Mouse (Mus musculus) limb, embryonic 14.5 days (tissue): ENCODE results near the gene Kctd6. TPM values are rescaled to one million over a fixed set of nuclear protein-coding genes. Genes with fewer than 3 reads are reported as not detected.

ENCODE experiments used
- ATAC-seq: fragments of 200-750 bp; cut with Nextera tagmentation; 2 replicates; pipeline ENCODE4 v1.8.0; 2017; ENCODE audit warnings: low read depth, moderate number of reproducible peaks, moderate TSS enrichment; ENCODE audit not compliant: low FRiP score
- DNase-seq: peaks from one replicate; pipeline ENCODE4 v3.0.0-alpha.2; 2015; ENCODE audit warnings: low spot score
- H3K27ac ChIP-seq: fragments of 300-500 bp; sonication (generic); replicated peaks from 2 replicates; pipeline ENCODE4 v1.5.1; 2014; ENCODE audit warnings: low read depth, mild to moderate bottlenecking, low read length, moderate library complexity, mixed read lengths
- H3K27me3 ChIP-seq: fragments of 300-500 bp; sonication (generic); 2 replicates; pipeline ENCODE4 v1.6.1; 2014; ENCODE audit warnings: low read length, mixed read lengths; ENCODE audit not compliant: control insufficient read depth, insufficient read depth
- H3K36me3 ChIP-seq: fragments of 300-500 bp; sonication (generic); 2 replicates; pipeline ENCODE4 v1.6.1; 2014; ENCODE audit warnings: mild to moderate bottlenecking, low read length, moderate library complexity, mixed read lengths; ENCODE audit not compliant: control insufficient read depth, insufficient read depth
- H3K4me1 ChIP-seq: fragments of 300-500 bp; sonication (generic); 2 replicates; pipeline ENCODE4 v1.6.1; 2014; ENCODE audit warnings: antibody characterized with exemption, low read length, mixed read lengths; ENCODE audit not compliant: control insufficient read depth, insufficient read depth
- H3K4me2 ChIP-seq: fragments of 300-500 bp; sonication (generic); replicated peaks from 2 replicates; pipeline ENCODE4 v1.6.1; 2014; ENCODE audit warnings: low read depth, mild to moderate bottlenecking, low read length, moderate library complexity; ENCODE audit not compliant: severe bottlenecking
- H3K4me3 ChIP-seq: fragments of 300-500 bp; sonication (generic); replicated peaks from 2 replicates; pipeline ENCODE4 v1.5.1; 2014; ENCODE audit warnings: low read length
- H3K9ac ChIP-seq: fragments of 300-500 bp; sonication (generic); 2 replicates; pipeline ENCODE4 v1.6.1; 2014; ENCODE audit warnings: mild to moderate bottlenecking, low read depth, low read length, moderate library complexity; ENCODE audit not compliant: severe bottlenecking
- H3K9me3 ChIP-seq: fragments of 300-500 bp; sonication (generic); 2 replicates; pipeline ENCODE4 v1.6.1; 2016; ENCODE audit warnings: low read length; ENCODE audit not compliant: control insufficient read depth
- POLR2A ChIP-seq: fragments of 200-500 bp; IDR thresholded peaks from 2 replicates; pipeline ENCODE4 v1.8.0; 2012; ENCODE audit warnings: inconsistent platforms, mild to moderate bottlenecking, moderate library complexity, borderline replicate concordance; ENCODE audit not compliant: insufficient read depth, insufficient read length; ENCODE audit errors: extremely low read depth
- WGBS: fragments of 180-500 bp; shearing (Covaris S2); extraction: QIAGEN DNeasy Blood & Tissue Kit; methylation state at CpG from one replicate; pipeline ENCODE4 v1.1.7; 2014; 5-methylcytosine and 5-hydroxymethylcytosine counted together
- polyA plus RNA-seq, 2 experiments: library from polyadenylated mRNA; depleted of rRNA in 1 of 2; stranded (reverse) in 1 of 2; unstranded in 1 of 2; fragments of >200 nt; fragmentation: Nextera tagmentation in 1 of 2; extraction: Ambion mirVana in 1 of 2; gene quantifications; 2 replicates each; pipeline versions ENCODE4 v1.2.1 to v1.2.3; 2012 to 2014

Kctd6 gene
- polyA plus RNA-seq, 2 experiments = 11.2 to 15.8 TPM

DNA sequence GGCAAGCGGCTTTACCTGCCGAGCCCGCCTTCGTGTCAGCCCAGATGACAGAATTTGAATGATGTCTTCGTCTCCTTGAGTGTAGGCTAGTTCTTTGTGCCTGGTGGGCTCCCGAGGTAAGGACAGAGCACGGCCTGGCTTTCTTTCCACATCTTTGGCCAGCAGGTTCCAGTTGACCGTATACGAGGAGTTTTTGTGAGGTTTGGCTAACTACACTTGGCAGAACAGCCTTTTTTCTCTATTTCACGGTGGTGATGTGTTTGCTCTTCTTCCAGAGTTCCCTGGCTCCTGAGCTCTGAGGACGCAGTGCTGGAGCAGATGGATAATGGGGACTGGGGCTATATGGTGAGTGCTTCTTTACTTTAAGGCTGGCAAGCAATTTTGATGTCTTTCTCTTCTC is 5.9 kb downstream of the Kctd6 start:
- no peak overlapping the region for H3K27ac ChIP-seq
- H3K36me3 ChIP-seq = peaks cover 8% of the 10 kb centered on the region; the same call in 1 of the 2 replicates
- no peaks in the 10 kb centered on the region for H3K27me3 ChIP-seq
- H3K4me1 ChIP-seq = peaks cover 13% of the 10 kb centered on the region
- DNase-seq (no peak), ATAC-seq (no peak)
- H3K4me3 ChIP-seq = no peak overlapping the region
- H3K9ac ChIP-seq = no peak overlapping the region
- H3K9me3 ChIP-seq = no peaks in the 10 kb centered on the region
- WGBS = 82% methylated on average over 11 of the region's 11 CpGs
- H3K4me2 ChIP-seq = no peak overlapping the region
- no peak for TF ChIP-seq POLR2A

- DNase-seq = no peak
- H3K9me3 ChIP-seq = no peaks in the 10 kb centered on the region
- peaks cover 10% of the 10 kb centered on the region; the same call in 1 of the 2 replicates for H3K4me1 ChIP-seq
- H3K27me3 ChIP-seq = no peaks in the 10 kb centered on the region
- no peak overlapping the region for H3K4me3 ChIP-seq
- no peak for ATAC-seq
- no peak overlapping the region for H3K9ac ChIP-seq
- 69% methylated on average over 7 of the region's 7 CpGs for WGBS
- TF ChIP-seq POLR2A = no peak
- H3K36me3 ChIP-seq = peaks cover 8% of the 10 kb centered on the region; the same call in 1 of the 2 replicates
- no peak overlapping the region for H3K4me2 ChIP-seq
- no peak overlapping the region for H3K27ac ChIP-seq
These were observed 6.4 kb downstream of the Kctd6 start for GRCm38 (mm10) chr14:8220306-8220705.

GRCm38 (mm10) chr14:8220912-8221311 is 7.0 kb downstream of the Kctd6 start:
- peaks cover 4% of the 10 kb centered on the region; the same call in 1 of the 2 replicates for H3K4me1 ChIP-seq
- no peak overlapping the region for H3K4me2 ChIP-seq
- no peak overlapping the region for H3K27ac ChIP-seq
- no peak overlapping the region for H3K4me3 ChIP-seq
- H3K9ac ChIP-seq = no peak overlapping the region
- TF ChIP-seq POLR2A = no peak
- no peaks in the 10 kb centered on the region for H3K9me3 ChIP-seq
- no peaks in the 10 kb centered on the region for H3K27me3 ChIP-seq
- H3K36me3 ChIP-seq = peaks cover 8% of the 10 kb centered on the region; the same call in 1 of the 2 replicates
- 94% methylated on average over 2 of the region's 2 CpGs for WGBS
- no peak for DNase-seq
- ATAC-seq = no peak

DNA sequence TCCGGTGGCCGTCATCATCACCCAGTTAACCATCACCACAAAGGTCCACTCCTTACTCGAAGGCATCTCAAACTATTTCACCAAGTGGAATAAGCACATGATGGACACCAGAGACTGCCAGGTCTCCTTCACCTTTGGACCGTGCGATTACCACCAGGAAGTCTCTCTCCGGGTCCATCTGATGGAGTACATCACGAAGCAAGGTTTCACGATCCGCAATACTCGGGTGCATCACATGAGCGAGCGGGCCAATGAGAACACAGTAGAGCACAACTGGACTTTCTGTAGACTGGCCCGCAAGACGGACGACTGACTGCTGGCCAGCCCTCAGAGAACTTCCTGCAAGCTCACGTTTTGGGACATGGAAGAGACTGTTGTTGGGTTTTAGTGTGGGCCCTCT is 8.6 kb downstream of the Kctd6 start:
- H3K4me2 ChIP-seq = no peak overlapping the region
- 89% methylated on average over 16 of the region's 16 CpGs for WGBS
- H3K36me3 ChIP-seq = peaks cover 8% of the 10 kb centered on the region; the same call in 1 of the 2 replicates
- H3K4me3 ChIP-seq = no peak overlapping the region
- no peak overlapping the region for H3K27ac ChIP-seq
- no peaks in the 10 kb centered on the region for H3K4me1 ChIP-seq
- no peaks in the 10 kb centered on the region for H3K27me3 ChIP-seq
- no peak overlapping the region for H3K9ac ChIP-seq
- DNase-seq = no peak
- no peak for ATAC-seq
- H3K9me3 ChIP-seq = no peaks in the 10 kb centered on the region
- no peak for TF ChIP-seq POLR2A

DNA sequence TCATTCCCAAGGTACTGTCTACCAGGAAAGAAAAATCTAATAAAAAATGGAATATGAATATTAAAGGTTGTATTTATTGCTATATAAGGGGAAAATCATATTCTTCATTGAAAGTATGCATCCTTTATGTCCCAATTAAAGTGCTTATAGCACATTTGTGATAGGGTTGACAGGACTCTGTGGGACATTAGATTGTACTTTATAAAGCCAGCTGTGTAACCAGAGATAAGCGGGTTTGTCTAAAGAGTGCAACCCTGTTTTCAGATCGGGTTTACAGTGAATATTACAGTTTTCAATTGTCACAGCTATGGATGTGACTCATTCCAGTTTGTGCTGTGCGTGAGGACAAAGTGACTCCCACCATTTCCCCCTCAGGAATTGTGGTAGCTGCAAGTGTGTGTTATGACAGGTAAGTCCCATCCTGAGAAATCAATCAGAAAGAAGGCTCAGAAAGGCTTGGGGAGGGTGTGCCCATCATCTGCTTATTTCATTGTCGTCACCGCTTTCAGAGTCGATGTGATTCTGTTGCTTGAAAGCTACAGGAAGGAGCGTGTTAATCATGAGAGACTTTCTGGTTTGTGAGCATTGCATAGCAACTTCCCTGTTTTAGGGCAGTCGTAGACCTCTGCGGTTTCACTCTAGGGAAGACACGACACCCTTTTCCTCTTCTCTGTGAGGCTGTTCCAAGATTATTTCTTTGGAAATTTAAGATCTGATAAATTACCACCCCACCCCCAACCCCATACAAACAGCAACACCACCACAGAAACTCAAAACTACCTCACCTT is 9.8 kb downstream of the Kctd6 start:
- H3K27me3 ChIP-seq = no peaks in the 10 kb centered on the region
- H3K4me3 ChIP-seq = no peak overlapping the region
- no peaks in the 10 kb centered on the region for H3K9me3 ChIP-seq
- no peak for DNase-seq
- ATAC-seq = no peak
- no peak overlapping the region for H3K27ac ChIP-seq
- no peak for TF ChIP-seq POLR2A
- H3K36me3 ChIP-seq = peaks cover 8% of the 10 kb centered on the region; the same call in 1 of the 2 replicates
- H3K4me2 ChIP-seq = no peak overlapping the region
- H3K4me1 ChIP-seq = no peaks in the 10 kb centered on the region
- WGBS = 91% methylated on average over 10 of the region's 10 CpGs
- no peak overlapping the region for H3K9ac ChIP-seq

DNA sequence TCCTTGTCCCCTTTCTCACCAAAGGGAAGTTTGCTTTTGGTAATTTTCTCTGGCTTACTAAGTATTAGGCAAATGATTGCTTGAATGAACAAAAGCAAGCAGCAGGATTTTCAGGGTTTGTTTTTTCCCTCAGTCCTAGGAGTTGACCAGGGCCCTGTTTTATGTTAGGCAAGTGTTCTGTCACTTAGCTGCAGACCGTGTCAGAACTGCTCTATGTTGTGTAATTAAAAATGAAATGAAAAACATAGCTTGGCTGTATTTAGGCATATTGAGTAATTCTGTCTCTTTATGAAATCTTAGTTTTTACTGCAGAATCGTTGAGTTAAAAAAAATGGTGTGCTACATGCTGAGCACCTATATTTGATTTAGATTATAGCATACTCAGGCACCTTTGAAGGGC is 10.9 kb downstream of the Kctd6 start:
- ATAC-seq (no peak), DNase-seq (no peak)
- Histone ChIP-seq H3K4me2 (no peak overlapping the region), H3K4me3 (no peak overlapping the region), H3K27ac (no peak overlapping the region), H3K9ac (no peak overlapping the region), H3K9me3 (no peaks in the 10 kb centered on the region), H3K27me3 (no peaks in the 10 kb centered on the region), H3K4me1 (no peaks in the 10 kb centered on the region), H3K36me3 (peaks cover 8% of the 10 kb centered on the region; the same call in 1 of the 2 replicates)
- TF ChIP-seq POLR2A = no peak
- 61% methylated on average over 2 of the region's 2 CpGs for WGBS
